Mouse (Mus musculus) A20 (cell line): ENCODE results near the gene Stk11.

Experiments
- DNase-seq: peaks from one replicate; pipeline ENCODE4 v3.0.0-alpha.2; 2011; ENCODE audit warnings: low read depth, low spot score

Gene Stk11

GRCm38 (mm10) chr10:80144159-80144558, 28.6 kb downstream of the Stk11 start:
- DNase-seq: no peak

DNA sequence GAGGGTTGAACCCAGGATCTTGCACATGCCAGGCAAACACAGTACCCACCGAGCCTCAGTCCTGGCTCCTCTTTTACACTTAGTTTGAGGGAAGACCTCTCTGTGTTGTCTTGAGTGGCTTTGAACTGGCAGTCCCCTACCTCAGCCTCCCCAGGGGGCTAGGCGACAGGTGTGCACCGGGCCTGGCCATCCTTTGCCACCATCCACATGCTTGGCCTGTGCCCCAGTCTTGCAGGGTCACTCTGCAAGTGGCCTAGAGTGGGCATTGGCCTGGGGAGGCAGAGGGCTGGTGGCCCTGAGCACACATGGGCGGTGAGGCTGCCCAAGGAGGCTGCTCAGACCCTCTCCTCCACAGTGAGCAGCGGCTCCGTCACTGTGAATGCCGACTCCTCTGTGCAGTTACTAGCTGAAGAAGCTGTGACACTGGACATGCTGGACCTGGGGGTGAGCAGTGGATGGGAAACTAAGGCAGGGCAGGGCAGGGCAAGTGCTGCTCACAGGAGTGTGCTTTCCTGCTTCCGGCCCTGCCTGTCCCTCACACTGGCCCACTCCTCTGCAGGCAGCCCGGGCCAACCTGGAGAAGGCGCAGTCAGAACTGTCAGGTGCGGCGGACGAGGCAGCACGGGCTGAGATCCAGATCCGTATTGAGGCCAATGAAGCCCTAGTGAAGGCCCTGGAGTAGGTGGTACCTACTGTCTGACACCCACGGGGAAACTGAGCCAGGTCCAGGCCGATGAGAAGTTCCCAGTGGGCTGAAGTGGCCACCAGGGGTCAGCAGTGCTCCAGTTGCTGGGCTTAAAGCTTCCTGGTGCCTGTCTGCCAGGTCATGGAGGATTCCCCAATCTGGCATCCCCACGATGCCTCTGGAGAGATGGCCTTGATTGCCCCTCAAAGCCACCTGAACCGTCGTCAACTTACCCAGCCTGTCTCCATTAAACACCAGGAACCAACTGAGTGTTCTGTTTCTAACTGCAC, 29.5 kb downstream of the Stk11 start:
- peak; percentile 55 for DNase-seq

DNA sequence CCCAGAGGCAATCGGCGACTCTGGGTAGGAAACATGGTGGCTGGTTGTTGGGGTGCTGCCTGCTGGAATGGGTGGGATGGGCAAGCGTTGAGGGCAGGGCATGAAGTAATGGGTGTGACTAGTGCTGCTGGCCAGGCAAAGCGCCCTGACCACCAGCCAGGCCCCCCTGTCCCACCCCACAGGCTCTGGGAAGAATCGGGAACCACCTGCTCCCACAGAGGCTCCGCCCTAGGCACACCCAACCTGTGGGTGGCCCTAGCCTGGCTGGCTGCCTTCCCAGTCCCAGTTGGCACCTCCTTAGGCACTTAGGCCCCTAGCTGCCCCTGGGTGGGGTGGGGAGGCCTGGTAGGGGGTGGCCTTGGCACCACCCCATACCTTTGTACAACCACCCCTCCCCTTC, 30.3 kb downstream of the Stk11 start:
- DNase-seq: no peak

- no peak for DNase-seq
These were observed 31.0 kb downstream of the Stk11 start for GRCm38 (mm10) chr10:80146568-80147011.

DNA sequence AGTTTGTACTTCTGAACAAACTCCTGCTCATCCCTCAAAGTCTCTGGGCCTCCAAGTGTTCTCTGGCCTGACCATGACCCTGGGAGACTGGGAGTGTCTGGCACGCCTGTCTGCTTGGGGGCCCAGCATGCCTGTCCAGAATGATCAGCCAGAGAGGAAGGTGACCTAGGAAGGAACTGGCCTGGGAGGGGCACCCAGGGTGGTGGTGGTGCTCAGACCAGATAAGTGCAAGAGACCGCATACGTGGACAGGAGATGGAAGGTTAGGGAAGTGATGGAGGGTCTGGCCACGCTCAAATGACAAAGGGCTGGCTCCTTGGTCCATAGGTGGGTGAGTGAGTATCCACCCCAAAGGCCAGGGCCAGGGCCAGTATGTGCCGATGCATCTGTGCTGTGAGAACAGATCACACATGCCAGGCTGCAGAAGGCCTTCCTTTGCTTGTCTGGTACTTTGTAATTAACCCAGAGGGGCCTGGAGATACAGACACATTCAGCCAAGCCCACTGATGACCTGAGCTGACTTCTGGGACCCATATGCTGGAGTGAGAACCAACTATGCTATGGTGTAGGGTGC, 31.6 kb downstream of the Stk11 start:
- DNase-seq: no peak

- peak; percentile 91 for DNase-seq
These were observed 32.4 kb downstream of the Stk11 start, which contains the start of gene Midn for GRCm38 (mm10) chr10:80147719-80148601. Gene Midn (plus strand): TSS chr10:80148272.

GRCm38 (mm10) chr10:80148610-80149290, 33.1 kb downstream of the Stk11 start:
- DNase-seq: peak; percentile 96

- peak; percentile 99 for DNase-seq
These were observed 34.0 kb downstream of the Stk11 start for GRCm38 (mm10) chr10:80149291-80150225.

- DNase-seq: peak; percentile 95
These were observed 34.9 kb downstream of the Stk11 start for GRCm38 (mm10) chr10:80150226-80151210.

GRCm38 (mm10) chr10:80151211-80152034, 35.8 kb downstream of the Stk11 start:
- peak; percentile 88 for DNase-seq

DNA sequence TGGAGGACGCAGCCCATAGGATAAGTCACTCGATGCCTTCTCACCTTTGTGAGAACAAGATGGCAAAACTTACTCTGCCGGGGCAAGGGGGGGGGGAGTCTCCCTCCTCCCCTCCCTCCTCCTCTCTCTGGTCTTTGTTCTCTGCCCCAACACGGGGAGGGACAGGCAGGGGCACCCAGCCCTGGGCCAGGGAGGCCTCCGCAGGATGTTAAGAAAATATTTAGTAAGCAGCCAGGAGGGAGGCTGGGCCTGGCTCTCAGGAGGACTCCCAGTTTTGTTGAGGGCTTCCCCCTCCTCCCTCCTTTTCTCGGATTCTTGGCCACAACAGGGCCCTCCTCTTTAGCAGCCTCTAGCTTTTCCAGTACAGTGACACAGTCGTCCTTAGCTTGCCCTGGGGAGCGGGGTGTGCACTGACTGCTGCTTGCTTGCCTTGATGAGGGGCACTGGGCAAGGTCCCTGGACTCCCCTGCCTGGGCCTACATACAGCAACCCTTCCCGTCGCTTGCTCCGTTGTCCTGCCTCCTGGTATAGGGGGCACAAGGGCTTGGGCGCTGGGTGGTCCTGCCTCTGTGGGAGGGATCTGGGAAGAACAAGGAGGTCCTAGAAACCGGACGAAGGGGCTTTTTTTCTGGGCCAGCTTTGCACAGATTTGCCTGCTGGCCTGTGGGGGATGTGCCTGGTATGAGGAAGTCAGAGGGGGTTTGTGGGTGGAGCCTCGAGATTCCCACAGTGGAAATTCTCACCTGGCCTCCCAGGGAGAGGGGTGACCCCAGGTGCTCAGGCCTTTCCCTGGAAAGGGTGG, 36.7 kb downstream of the Stk11 start:
- DNase-seq: no peak

DNA sequence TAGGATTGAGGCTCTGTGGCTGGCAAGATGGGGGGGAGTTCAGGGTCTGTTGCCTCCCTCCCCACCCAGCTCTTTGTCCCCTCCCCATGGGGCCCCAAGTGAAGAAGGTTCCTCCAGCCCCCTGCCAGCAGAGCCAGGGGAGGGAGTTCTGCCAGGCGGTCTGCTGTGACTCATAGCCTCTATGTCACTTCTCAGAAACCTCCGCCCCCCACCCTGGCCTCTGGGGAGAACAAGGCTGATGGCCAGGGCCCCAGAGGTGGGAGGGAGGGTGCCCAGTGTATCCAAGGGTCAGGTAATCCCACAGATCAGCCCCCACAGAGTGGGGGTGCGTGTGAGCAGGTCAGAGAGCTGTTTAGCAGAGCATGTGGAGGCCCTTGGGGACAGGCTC, 37.3 kb downstream of the Stk11 start:
- DNase-seq: peak; percentile 59

DNA sequence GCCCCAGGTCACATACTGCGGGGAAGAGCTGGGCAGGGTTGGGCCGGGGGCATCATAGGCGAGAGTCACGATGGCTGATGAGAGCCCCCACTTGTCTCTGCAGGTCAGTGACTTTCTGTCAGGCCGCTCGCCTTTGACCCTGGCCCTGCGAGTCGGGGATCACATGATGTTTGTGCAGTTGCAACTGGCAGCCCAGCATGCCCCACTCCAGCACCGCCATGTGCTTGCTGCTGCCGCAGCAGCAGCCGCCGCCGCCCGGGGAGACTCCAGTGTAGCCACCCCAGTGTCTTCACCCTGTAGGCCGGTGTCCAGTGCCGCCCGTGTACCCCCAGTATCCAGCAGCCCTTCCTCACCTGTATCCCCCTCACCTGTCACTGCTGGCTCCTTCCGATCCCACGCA, 38.1 kb downstream of the Stk11 start:
- no peak for DNase-seq

DNA sequence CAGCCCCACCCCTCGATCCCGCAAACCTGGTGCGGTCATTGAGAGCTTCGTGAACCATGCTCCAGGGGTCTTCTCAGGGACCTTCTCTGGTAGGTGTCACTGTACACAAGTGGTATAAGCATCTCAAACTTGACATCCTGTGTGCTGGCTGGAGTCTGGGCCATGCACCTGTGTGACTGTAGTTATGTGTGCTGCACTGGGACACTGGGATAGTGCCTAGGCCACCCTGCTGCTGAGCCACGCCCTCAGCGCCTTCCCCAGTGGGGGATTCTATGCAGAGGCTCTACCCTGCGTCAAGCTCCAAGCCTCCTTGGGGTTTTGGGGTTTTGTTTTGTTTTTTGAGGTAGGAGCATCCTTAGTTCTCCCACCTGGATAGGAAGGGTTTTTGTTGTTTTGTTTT, 38.8 kb downstream of the Stk11 start:
- no peak for DNase-seq

- no peak for DNase-seq
These were observed 39.7 kb downstream of the Stk11 start for GRCm38 (mm10) chr10:80155277-80155676.

DNA sequence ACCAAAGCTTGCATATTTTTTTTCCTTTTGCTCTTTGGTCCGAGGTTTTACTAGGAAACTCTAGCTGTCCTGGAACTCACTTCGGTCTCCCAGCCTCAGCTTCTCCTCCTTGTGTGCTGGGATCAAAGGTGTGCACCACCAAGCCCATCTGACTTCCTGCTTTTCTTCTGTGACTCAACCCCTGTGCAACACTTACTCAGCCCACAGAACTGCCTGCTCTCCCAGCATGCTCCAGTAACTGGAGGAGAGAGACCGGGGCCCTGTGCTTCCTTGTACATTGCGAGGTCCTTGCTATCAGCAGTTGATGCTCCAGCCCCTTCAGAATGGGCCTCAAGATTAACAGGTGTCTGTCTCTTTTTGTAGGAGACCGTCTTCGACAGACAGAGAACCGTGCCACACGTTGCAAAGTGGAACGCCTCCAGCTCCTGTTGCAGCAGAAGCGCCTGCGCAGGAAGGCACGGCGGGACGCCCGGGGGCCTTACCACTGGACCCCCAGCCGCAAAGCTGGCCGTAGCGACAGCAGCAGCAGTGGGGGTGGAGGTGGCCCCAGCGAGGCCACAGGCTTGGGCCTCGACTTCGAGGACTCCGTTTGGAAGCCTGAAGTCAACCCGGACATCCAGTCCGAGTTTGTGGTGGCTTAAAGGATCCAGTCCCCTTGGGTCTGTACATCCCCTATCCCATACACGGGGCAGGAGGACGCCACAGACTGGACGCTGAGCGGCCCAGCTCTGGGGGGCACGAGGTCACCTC, 40.6 kb downstream of the Stk11 start:
- DNase-seq: no peak

DNA sequence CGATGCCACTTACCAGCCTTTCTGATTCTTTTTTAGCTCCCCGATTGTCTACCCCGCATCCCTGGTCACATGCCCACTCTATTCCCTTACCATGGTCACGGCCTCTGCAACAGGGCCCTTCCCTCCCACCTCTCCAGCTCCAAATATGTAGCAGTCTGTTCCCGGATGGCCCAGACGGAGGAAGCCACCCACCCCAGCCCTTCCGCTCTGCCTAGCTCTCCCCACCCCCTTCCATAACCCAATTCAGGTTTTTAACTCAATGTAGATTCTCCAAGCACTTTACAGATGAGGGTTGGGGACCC, 41.1 kb downstream of the Stk11 start:
- no peak for DNase-seq
